Mouse (Mus musculus) limb, embryonic 15.5 days (tissue): Measurements from ENCODE around the gene Gm20388. TPM values are rescaled to one million over a fixed set of nuclear protein-coding genes. Genes with fewer than 3 reads are reported as not detected.

Experiments used
- ATAC-seq: fragments of 200-750 bp; cut with Nextera tagmentation; 2 replicates; pipeline ENCODE4 v1.8.0; 2017; ENCODE audit warnings: low read depth, moderate TSS enrichment; ENCODE audit not compliant: insufficient number of reproducible peaks, low FRiP score, low TSS enrichment
- H3K27ac ChIP-seq: fragments of 300-500 bp; sonication (generic); 2 replicates; pipeline ENCODE4 v1.5.1; 2015; ENCODE audit warnings: moderate library complexity, mild to moderate bottlenecking, inconsistent platforms
- H3K27me3 ChIP-seq: fragments of 300-500 bp; sonication (generic); 2 replicates; pipeline ENCODE4 v1.6.1; 2015; ENCODE audit warnings: inconsistent platforms
- H3K36me3 ChIP-seq: fragments of 300-500 bp; sonication (generic); 2 replicates; pipeline ENCODE4 v1.6.1; 2015; ENCODE audit warnings: inconsistent platforms
- H3K4me1 ChIP-seq: fragments of 300-500 bp; sonication (generic); 2 replicates; pipeline ENCODE4 v1.6.1; 2015; ENCODE audit warnings: inconsistent platforms
- H3K4me2 ChIP-seq: fragments of 300-500 bp; sonication (generic); 2 replicates; pipeline ENCODE4 v1.6.1; 2015; ENCODE audit warnings: mild to moderate bottlenecking, inconsistent platforms
- H3K4me3 ChIP-seq: fragments of 300-500 bp; sonication (generic); 2 replicates; pipeline ENCODE4 v1.5.1; 2015; ENCODE audit warnings: mild to moderate bottlenecking, inconsistent platforms
- H3K9ac ChIP-seq: fragments of 300-500 bp; sonication (generic); 2 replicates; pipeline ENCODE4 v1.6.1; 2015; ENCODE audit warnings: inconsistent platforms
- H3K9me3 ChIP-seq: fragments of 300-500 bp; sonication (generic); 2 replicates; pipeline ENCODE4 v1.6.1; 2016; ENCODE audit warnings: inconsistent platforms
- WGBS: fragments of 180-500 bp; shearing (Covaris S2); methylation state at CpG from one replicate; pipeline ENCODE4 v1.1.7; 2015; 5-methylcytosine and 5-hydroxymethylcytosine counted together
- polyA plus RNA-seq: library from polyadenylated mRNA; unstranded; fragments of >200 nt; fragmentation: Nextera tagmentation; extraction: Ambion mirVana; gene quantifications from 2 replicates; pipeline ENCODE4 v1.2.1, GENCODE M21; 2015

Gm20388 gene
- polyA plus RNA-seq, 1 experiment from 2014 or later = 4.9 TPM

GRCm38 (mm10) chr8:121108657-121109056 lies 1198.0 kb downstream of the Gm20388 start:
- Histone ChIP-seq H3K4me1 (peaks cover 19% of the 10 kb centered on the region), H3K4me2 (peak overlapping the region; percentile 86), H3K27ac (no peak overlapping the region), H3K27me3 (peaks cover 17% of the 10 kb centered on the region), H3K4me3 (peak overlapping the region; percentile 96), H3K9ac (peak overlapping the region; percentile 91), H3K9me3 (no peaks in the 10 kb centered on the region), H3K36me3 (peaks cover 18% of the 10 kb centered on the region)
- 12% methylated on average over 5 of the region's 5 CpGs for WGBS
- no peak for ATAC-seq

GRCm38 (mm10) chr8:121111145-121111907 lies 1200.7 kb downstream of the Gm20388 start:
- 42% methylated on average over 7 of the region's 7 CpGs for WGBS
- no peak overlapping the region for H3K9ac ChIP-seq
- peaks cover 26% of the 10 kb centered on the region for H3K4me1 ChIP-seq
- H3K4me3 ChIP-seq = no peak overlapping the region
- ATAC-seq = no peak
- no peak overlapping the region for H3K27ac ChIP-seq
- no peaks in the 10 kb centered on the region for H3K9me3 ChIP-seq
- peaks cover 37% of the 10 kb centered on the region for H3K27me3 ChIP-seq
- H3K36me3 ChIP-seq = no peaks in the 10 kb centered on the region
- H3K4me2 ChIP-seq = no peak overlapping the region

DNA sequence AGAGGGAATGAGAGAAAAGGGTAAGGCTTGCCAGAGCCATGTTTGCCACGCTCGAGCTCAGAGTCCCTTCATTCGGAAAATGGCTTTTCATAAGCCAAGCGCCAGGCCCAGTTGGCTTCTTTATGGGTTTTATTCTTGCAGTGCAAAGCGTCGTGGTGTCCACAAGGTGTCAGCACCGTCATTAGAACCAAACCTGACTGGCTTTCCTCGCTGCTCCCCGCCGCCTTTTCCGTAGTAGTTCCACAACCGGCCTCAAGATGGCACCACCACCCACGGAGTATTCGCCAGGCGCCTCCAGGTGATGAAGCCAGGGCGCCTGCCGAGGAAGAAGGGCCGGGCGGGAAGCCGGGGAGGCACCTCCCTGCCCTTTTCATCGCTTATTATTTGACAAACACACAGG lies 1202.6 kb downstream of the Gm20388 start:
- peak overlapping the region; percentile 13; the same call in 1 of the 2 replicates for H3K4me3 ChIP-seq
- H3K9me3 ChIP-seq = no peaks in the 10 kb centered on the region
- no peak for ATAC-seq
- H3K36me3 ChIP-seq = no peaks in the 10 kb centered on the region
- WGBS = under 1% methylated on average over 21 of the region's 21 CpGs
- peak overlapping the region; percentile 36 for H3K4me2 ChIP-seq
- H3K27ac ChIP-seq = no peak overlapping the region
- peaks cover 31% of the 10 kb centered on the region for H3K4me1 ChIP-seq
- H3K9ac ChIP-seq = no peak overlapping the region
- peaks cover 56% of the 10 kb centered on the region for H3K27me3 ChIP-seq

DNA sequence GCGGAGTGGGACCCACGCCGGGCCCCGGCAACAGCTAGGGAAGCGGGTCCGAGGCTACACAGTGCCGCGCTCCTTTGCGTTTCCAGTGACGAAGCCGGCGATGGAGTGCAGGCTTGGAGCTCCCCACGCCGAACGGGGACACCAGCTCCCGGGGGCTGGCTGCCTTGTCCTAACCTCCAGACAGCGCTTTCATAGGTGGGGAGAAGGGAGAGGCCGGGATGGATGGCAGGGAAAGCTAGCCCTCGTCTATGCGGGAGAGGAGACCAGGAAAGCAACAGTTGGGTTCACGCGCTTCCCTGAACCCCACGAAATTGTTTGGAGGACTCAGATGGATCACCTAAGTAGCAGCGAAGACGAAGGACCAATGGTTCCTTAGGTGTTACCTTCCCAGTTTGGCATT lies 1204.5 kb downstream of the Gm20388 start:
- no peak overlapping the region for H3K27ac ChIP-seq
- no peaks in the 10 kb centered on the region for H3K9me3 ChIP-seq
- WGBS = 2% methylated on average over 25 of the region's 25 CpGs
- peaks cover 74% of the 10 kb centered on the region for H3K27me3 ChIP-seq
- peaks cover 34% of the 10 kb centered on the region for H3K4me1 ChIP-seq
- ATAC-seq = no peak
- peak overlapping the region; percentile 31 for H3K4me2 ChIP-seq
- H3K9ac ChIP-seq = no peak overlapping the region
- H3K36me3 ChIP-seq = no peaks in the 10 kb centered on the region
- peak overlapping the region; percentile 27 for H3K4me3 ChIP-seq

DNA sequence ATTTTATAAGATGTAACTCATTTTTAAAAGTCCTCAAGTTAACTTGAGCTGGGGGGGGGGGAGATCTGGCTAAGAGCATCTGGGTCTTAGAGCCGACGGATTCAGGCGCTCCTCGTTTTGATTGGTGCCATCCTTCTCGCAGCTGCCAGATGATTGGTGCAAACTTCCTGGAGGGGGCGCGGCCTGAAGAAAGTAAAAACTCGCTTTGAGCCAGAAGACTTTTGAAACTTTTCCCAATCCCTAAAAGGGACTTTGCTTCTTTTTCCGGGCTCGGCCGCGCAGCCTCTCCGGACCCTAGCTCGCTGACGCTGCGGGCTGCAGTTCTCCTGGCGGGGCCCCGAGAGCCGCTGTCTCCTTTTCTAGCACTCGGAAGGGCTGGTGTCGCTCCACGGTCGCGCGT lies 1205.3 kb downstream of the Gm20388 start, which contains the start of gene Foxc2:
Gene Foxc2, plus strand, starts transcription at position 224 of the 400 bp plus-strand sequence.
- H3K9ac ChIP-seq = peak within 1 kb of the TSS; percentile 52
- peak within 1 kb of the TSS; percentile 57 for H3K4me3 ChIP-seq
- H3K27me3 ChIP-seq = peaks cover 81% of the 10 kb centered on the region
- no peaks in the 10 kb centered on the region for H3K9me3 ChIP-seq
- peak; percentile 81 for ATAC-seq
- H3K4me2 ChIP-seq = peak within 1 kb of the TSS; percentile 84
- H3K4me1 ChIP-seq = peaks cover 39% of the 10 kb centered on the region
- under 1% methylated on average over 25 of the region's 25 CpGs for WGBS
- no peaks in the 10 kb centered on the region for H3K36me3 ChIP-seq
- H3K27ac ChIP-seq = peak within 1 kb of the TSS; percentile 89

DNA sequence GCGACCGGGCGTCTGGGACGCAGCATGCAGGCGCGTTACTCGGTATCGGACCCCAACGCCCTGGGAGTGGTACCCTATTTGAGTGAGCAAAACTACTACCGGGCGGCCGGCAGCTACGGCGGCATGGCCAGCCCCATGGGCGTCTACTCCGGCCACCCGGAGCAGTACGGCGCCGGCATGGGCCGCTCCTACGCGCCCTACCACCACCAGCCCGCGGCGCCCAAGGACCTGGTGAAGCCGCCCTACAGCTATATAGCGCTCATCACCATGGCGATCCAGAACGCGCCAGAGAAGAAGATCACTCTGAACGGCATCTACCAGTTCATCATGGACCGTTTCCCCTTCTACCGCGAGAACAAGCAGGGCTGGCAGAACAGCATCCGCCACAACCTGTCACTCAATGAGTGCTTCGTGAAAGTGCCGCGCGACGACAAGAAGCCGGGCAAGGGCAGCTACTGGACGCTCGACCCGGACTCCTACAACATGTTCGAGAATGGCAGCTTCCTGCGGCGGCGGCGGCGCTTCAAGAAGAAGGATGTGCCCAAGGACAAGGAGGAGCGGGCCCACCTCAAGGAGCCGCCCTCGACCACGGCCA lies 1206.0 kb downstream of the Gm20388 start:
- no peaks in the 10 kb centered on the region for H3K9me3 ChIP-seq
- 0 out of 2 replicates have a peak, but pooled peaks have one; percentile 50 for ATAC-seq
- H3K9ac ChIP-seq = peak overlapping the region; percentile 52
- H3K36me3 ChIP-seq = no peaks in the 10 kb centered on the region
- peak overlapping the region; percentile 89 for H3K27ac ChIP-seq
- peak overlapping the region; percentile 84 for H3K4me2 ChIP-seq
- H3K4me1 ChIP-seq = peaks cover 39% of the 10 kb centered on the region
- H3K27me3 ChIP-seq = peaks cover 86% of the 10 kb centered on the region
- WGBS = under 1% methylated on average over 55 of the region's 55 CpGs
- peak overlapping the region; percentile 57 for H3K4me3 ChIP-seq

- Histone ChIP-seq H3K9me3 (no peaks in the 10 kb centered on the region), H3K4me1 (peaks cover 39% of the 10 kb centered on the region), H3K4me2 (peak overlapping the region; percentile 84), H3K4me3 (peak overlapping the region; percentile 57), H3K27me3 (peaks cover 88% of the 10 kb centered on the region), H3K9ac (peak overlapping the region; percentile 52), H3K27ac (peak overlapping the region; percentile 89), H3K36me3 (no peaks in the 10 kb centered on the region)
- WGBS = under 1% methylated on average over 62 of the region's 62 CpGs
- ATAC-seq = no peak
Observed at GRCm38 (mm10) chr8:121117186-121117651, 1206.6 kb downstream of the Gm20388 start.

DNA sequence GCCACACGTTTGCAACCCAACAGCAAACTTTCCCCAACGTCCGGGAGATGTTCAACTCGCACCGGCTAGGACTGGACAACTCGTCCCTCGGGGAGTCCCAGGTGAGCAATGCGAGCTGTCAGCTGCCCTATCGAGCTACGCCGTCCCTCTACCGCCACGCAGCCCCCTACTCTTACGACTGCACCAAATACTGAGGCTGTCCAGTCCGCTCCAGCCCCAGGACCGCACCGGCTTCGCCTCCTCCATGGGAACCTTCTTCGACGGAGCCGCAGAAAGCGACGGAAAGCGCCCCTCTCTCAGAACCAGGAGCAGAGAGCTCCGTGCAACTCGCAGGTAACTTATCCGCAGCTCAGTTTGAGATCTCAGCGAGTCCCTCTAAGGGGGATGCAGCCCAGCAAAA lies 1207.3 kb downstream of the Gm20388 start:
- H3K4me3 ChIP-seq = peak overlapping the region; percentile 57
- peaks cover 89% of the 10 kb centered on the region for H3K27me3 ChIP-seq
- H3K4me1 ChIP-seq = peaks cover 36% of the 10 kb centered on the region
- H3K4me2 ChIP-seq = peak overlapping the region; percentile 84
- H3K9me3 ChIP-seq = no peaks in the 10 kb centered on the region
- H3K27ac ChIP-seq = 0 out of 2 replicates have a peak overlapping the region, but pooled peaks have one; percentile 89
- WGBS = 2% methylated on average over 28 of the region's 28 CpGs
- ATAC-seq = no peak
- peak overlapping the region; percentile 52; the same call in 1 of the 2 replicates for H3K9ac ChIP-seq
- no peaks in the 10 kb centered on the region for H3K36me3 ChIP-seq

DNA sequence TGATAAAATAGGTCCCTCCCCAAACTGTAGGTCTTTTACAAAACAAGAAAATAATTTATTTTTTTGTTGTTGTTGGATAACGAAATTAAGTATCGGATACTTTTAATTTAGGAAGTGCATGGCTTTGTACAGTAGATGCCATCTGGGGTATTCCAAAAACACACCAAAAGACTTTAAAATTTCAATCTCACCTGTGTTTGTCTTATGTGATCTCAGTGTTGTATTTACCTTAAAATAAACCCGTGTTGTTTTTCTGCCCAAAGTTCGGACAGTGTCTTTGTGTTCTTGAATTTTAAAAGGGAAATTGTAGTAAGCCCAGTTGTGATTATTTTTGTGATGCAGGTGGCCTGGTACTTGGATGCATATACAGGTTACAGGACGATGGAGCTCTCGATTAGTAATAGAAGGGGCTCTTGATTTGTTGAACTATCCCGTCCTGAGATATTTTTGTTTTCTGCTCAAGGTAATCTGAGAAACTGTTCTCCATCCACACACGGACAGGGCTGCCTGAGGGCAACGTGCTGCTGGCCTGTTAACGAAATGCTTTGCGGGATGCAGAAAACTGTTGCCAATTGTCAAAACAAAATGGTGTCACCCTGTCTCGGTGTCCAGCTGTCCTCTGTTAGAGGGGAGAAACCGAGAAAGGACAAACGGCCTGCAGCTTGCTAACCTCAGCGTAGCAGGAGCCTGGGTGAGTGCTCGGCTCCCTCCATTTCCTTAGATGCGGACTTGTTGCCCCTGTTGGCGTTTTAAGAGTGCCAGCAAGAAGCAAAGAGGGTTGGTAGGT lies 1208.2 kb downstream of the Gm20388 start:
- no peaks in the 10 kb centered on the region for H3K9me3 ChIP-seq
- peak overlapping the region; percentile 84 for H3K4me2 ChIP-seq
- H3K27me3 ChIP-seq = peaks cover 92% of the 10 kb centered on the region
- H3K36me3 ChIP-seq = no peaks in the 10 kb centered on the region
- H3K9ac ChIP-seq = no peak overlapping the region
- H3K27ac ChIP-seq = no peak overlapping the region
- no peak for ATAC-seq
- peak overlapping the region; percentile 57 for H3K4me3 ChIP-seq
- WGBS = 7% methylated on average over 18 of the region's 18 CpGs
- peaks cover 31% of the 10 kb centered on the region for H3K4me1 ChIP-seq

DNA sequence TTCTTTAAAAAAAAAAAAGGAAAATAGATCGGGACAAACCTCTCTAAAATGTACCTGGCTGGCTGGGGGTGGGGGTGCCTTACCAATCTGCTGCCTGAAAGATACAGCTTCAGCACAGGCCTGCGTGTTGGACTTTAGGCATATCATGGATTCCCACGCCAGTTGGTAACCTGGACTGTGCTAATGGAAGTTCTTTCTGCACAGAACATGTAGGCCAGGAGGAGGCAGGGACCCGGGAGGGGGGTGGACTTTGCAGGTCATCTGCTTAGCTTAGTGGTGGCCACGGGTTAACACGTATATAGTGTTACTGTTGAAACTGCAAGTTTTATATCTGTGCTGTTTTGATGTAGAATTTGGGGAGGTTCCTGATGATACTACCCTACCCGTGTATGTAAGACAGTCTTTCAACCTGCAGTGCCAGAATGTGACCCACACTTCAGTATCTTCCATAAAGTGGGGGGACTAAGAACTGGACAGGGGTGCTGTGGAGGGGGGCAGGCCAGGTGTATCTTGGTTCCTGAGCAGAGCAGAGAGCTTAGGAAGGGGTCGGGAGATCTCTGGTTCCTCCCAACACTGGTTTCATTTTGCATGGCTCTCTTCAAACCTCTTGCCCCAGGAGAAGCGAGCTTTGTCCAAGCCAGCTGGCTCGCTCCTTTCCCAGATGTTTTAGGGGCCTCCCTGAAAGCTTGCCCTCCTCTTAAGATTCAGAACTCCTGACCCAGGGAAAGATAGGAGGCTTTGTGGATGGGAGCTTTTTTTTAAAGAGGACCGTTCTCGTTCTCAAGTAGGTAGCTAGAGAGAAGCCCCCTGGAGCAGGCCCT lies 1209.2 kb downstream of the Gm20388 start:
- H3K4me2 ChIP-seq = peak overlapping the region; percentile 84
- ATAC-seq = no peak
- H3K27ac ChIP-seq = no peak overlapping the region
- peaks cover 93% of the 10 kb centered on the region for H3K27me3 ChIP-seq
- H3K4me3 ChIP-seq = peak overlapping the region; percentile 57
- no peaks in the 10 kb centered on the region for H3K36me3 ChIP-seq
- 21% methylated on average over 12 of the region's 12 CpGs for WGBS
- peaks cover 33% of the 10 kb centered on the region for H3K4me1 ChIP-seq
- no peaks in the 10 kb centered on the region for H3K9me3 ChIP-seq
- no peak overlapping the region for H3K9ac ChIP-seq
